Mouse (Mus musculus) kidney, postnatal 36 days (tissue): ENCODE results near the gene Abcc3.
"Not testable (repeated sequence)": the region's sequence is repeated elsewhere in the genome, so short reads cannot be mapped to it uniquely, and the experiment has no call there.

Experiments used
- DNase-seq, 2 experiments: peaks; one replicate each; pipeline ENCODE4 v3.0.0; 2021 to 2022; ENCODE audit warnings: mixed read lengths in 2 of 2

Gene Abcc3

DNA sequence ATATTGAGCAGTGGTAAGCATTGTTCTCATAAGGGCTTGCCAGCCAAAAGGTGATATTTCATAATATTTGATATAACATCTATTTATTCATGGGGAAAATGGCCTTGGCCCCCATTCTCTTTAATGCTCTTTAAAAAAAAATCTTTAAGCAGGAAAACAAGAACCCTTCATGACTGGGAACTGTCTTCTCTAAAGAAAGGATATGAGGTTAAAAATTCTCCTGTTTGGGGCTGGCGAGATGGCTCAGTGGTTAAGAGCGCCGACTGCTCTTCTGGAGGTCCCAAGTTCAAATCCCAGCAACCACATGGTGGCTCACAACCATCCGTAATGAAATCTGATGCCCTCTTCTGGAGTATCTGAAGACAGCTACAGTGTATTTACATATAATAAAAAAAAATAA, 9.2 kb upstream of the Abcc3 start:
- DNase-seq = not testable (repeated sequence)

DNA sequence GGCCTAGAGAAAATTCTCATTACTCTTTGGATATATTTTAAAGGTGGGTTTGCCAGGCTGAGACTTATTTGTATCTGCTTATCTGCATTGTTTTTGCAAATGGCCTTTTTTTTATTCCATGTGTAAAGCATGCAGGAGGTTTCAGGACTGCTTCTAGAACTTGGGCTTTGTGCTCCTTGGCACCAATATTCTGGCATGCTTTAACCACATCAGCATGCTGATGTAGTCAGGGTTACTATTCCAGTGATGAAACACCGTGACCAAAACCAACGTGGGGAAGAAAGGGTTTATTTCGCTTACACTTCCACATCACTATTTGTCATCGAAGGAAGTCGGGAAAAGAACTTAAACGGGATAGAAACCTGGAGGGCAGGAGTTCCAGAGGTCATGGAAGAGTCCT, 8.2 kb upstream of the Abcc3 start:
- DNase-seq = no peak

DNA sequence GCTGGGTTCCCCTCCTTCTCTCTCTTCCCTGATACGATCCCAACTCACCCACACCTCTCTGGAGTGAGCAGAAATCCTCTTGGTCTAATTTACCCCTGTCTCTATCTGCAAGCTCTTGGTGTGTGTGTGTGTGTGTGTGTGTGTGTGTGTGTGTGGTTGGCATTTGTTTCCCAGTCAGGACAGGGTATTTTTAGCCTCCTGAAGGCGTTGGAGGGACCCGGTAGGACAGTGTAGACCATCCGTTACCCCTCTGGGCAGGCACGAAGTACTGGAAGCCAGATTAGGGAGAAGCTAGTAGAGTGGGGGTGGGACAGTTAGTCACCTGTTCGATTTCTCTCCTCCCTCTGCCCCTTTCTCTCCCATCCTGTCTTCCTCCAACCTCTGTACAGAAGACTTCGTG, 1.3 kb upstream of the Abcc3 start:
- DNase-seq = no peak

DNA sequence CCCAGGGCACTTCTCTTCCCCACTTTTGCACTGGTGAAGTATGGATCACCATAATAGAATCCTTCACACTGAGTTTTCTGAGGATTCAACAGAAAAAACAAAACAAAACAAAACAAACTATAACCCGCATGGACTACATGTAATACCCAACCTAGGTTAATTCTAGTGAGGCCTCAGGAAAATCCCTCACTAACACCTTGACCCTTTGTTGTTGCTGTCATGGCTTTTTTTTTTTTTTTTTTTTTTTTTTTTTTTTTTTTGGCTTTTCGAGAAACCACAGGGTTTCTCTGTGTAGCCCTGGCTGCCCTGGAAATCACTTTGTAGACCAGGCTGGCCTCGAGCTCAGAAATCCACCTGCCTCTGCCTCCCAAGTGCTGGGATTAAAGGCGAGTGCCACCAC, 693 bp upstream of the Abcc3 start:
- DNase-seq = not testable (repeated sequence)

DNA sequence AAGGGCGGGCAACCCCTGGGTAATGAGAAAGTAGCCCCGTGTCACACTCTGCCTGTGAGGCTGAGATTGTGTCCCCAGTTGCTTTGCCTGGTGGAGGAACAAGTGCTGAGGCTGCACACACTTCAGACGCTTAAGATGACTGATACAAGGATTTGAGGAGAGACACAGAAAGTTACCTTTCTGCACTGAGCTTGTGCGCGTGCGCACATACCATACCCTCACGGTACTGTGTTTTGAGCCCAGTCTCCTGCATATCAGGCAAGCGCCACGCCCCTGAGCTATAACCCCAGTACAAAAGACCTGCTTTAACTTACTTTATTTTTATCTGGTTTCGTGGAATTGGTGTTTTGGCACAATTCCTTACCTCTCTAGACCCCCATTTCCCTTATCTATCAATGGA, 1.1 kb downstream of the Abcc3 start:
- no peak for DNase-seq

DNA sequence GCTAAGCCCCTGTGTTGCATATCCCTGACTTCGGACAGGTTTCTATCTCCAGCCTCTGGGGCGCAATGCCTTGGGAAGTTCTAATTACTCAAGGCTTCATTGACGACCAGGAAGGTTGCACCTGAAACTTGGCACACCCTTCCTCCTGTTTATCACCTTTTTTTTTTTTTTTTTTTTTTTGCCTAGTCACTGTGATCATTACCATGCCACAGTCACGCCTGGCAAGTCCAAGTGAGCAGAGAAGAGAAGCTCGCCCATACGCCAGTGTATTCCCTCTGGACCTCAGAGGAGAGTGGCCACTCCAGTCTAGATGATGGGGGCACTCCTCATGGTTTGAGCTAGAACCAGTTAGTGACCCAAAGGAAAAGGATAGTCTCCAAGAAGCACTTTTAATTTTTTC, 2.0 kb downstream of the Abcc3 start:
- no peak for DNase-seq

DNA sequence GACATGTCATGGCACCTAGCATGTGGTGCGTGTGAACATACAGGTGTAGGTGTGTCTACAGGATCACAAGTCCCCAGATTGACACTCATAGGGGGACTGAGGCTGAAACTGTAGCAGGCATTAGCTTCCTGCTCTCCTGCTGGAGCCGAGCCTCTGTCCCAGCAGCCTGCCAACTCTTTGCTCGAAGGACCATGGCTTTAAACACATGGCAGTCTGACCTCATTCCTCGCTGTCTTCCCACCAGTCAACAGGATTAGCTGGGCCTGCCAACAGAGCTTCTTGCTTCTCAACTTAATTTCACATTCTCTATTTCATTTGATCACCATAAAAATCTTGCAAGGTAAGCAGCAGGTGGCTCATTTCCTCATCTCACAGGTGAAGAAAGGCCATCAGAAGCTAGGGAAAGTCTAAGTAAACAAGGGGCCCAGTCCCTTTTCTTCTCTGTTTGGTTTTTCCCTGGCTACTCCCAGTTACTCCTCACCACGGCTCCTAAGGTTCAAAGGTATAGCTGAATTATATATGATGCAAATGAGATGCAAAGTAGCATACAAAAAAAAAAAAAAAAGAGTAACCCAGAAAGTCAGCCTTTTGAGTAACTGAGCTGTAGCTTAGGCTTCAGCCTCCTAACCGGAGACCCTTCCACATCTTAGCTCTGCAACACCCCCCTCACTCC, 2.9 kb downstream of the Abcc3 start:
- DNase-seq = no peak

DNA sequence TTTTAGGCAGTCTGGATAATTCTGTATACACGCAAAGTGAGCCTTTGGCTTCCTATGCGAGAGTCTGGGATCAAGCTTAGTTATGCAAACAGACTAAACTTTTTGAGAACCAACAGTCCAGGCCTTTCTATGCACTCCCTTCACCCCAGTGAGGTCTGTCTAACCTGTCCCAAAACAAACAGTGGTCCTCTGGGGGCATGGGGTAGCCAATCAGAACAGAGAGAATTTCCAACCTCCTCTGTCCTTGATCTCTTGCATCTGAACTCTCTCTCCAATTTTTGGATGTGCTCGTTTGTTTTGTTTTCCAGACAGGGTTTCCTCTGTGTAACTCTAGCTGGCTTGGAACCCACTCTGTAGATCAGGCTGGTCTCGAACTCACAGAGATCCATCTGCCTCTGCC, 3.8 kb downstream of the Abcc3 start:
- no peak for DNase-seq

DNA sequence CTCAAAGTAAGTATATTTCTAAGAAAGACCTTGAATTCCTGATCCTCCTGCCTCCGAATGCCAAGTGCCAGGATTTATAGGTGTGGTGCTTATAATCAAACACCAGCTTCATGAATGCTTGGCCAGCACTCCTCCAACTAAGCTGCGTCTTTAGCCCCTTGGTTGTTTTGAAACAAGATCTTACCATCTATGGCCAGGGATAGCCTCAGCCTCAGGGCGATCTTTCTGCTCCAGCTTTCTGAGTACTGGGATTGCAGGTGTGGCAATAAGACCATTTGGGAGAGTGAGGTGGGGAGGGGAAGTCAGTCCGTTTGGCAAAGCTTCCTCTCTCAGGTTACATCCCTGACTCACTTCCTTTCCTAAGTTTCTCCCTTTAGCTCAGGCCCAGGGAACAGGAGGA, 5.0 kb downstream of the Abcc3 start:
- no peak for DNase-seq

DNA sequence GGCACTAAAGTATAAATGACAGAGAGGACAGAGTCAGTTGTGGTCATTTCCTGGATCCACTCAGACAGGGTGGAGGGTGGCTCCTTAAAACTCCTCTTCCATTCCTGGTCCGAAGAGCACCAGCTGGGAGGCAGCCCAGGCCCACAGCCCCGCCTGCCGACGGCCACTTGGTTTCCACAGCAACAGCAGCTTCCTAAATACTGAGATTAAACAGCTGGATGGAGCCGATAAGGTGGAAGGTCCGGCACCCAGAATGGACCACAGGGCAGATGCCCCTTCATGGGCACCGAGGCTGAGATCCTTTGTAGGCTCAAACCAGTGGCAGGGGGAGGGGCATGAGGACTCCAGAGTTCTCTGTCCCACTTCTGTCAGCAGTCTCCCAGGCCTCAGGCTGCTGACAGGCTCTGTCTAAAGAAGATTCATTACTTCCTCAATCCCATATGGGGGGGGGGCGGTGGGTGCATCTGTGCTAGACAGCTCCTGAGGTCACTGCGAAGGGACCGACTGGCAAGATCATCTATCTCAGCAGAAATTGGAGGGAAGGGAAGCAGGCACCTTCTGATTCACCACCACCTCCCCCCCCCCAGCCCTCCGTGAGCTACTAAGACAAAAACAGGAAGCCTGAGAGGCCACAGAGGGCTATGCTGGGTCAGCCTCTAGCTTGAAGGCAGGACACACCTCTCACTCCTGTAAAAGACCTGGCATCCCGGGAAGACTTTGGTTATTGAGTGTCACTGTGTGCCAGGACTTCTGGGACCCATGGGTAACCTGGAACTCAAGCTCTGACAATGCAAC, 6.6 kb downstream of the Abcc3 start:
- DNase-seq = peak; percentile 69 to 71

DNA sequence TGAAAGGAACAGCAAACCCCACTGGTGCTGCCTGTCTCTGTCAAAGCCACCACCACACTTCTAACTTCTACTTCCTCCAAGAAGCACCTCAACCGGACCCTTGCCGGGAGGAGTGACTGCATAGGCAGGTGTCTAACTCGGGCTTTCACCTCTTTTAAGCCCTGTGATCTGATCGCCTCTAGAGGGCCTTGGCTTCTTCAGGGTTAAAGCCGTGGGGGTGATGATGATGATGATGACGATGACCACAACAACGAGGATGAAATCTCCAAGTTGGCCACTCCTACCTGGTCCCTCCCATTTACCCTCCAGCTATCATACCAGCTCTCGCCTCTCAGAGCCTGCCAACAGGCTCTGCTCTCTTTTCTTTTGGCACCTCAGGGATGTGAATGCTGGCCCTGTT, 13.1 kb downstream of the Abcc3 start:
- no peak for DNase-seq

DNA sequence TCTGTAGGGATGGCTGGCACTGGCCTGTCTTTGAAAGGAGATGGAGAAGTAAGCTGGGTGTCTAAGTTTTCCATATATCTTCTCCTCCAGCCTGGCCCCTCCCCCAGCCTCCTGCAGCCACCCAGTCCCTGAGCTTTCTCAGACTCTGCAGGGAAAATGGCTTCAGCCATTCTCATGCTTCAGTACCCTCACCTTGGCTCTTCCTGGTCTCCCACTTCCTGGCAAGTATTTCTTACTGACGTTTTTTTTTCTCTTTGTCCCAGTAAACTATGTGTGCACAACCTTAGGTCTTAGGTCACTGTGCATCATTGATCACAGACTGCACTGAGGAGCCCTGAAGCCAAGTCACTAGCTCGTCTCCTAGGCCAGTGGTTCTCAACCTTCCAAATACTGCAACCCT, 13.7 kb downstream of the Abcc3 start:
- peak; percentile 55 to 58 for DNase-seq

DNA sequence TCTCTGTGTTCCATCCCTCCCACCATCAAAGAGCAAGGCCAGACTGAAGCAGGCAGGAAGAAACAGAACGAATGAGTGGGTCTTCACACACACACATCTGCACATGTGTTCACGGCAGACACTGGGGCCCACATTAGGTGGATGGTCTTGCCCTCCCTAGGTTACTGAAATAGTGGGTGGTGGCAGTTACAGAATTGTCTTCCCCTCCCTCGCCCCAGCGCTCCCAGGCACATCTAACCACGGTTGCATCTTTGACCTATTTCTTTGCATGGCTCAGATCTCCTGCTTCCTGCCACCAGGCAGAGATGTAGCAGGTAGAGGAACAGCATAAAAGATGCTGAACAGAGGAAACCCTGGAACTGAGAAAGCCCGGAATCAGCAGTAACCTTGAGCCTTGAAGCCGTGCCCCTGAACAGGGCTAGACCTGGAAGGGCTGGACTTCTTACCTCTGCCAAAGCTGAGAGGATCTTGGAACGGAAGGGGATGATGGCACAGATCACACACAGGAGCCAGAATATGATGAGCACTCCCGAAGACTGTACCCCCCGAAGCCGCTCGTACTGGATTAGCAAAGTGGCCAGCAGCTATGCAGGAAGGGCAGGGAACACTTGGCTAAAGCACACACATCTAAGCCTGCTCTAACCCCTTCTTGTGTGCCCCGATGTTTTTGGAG, 18.4 kb downstream of the Abcc3 start:
- no peak for DNase-seq

DNA sequence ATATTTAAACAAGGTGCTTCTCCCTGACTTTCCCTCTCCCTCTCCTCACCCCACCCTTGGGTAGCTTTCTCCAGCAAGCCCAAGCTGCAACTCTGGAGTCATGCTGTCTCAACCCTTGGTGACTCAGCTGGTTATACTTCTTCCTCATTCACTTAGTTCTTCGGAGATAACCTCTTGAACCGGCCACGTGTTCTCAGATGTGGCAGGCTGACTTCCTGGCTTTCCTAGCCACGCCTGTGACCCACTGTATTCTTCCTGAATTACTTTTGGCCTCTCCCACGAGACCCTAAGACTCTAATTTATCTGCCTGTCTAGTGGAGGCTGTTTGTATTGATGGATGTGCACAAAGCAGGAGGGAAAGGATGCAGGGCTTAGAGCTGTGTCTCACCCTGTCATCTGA, 22.0 kb downstream of the Abcc3 start:
- peak in 1 of 2 experiments; percentile 14 for DNase-seq

DNA sequence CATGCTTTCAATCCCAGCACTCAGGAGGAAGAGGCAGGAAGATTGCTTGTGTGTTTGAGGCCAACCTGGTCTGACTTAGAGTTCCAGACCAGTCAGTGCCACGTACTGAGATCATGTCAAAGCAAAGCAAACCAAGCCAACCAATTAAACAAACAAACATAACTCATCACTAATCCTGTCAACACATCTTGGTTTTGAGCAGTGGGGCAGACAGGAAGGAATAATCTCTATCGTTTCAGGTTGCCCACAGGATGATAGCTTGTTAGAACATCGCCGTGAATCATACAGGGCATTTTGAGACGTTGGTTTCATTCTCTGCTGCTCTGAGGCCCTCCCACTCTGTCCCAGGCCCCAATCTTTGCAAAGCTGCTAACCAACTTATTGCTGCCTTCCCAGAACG, 22.8 kb downstream of the Abcc3 start:
- DNase-seq = no peak

DNA sequence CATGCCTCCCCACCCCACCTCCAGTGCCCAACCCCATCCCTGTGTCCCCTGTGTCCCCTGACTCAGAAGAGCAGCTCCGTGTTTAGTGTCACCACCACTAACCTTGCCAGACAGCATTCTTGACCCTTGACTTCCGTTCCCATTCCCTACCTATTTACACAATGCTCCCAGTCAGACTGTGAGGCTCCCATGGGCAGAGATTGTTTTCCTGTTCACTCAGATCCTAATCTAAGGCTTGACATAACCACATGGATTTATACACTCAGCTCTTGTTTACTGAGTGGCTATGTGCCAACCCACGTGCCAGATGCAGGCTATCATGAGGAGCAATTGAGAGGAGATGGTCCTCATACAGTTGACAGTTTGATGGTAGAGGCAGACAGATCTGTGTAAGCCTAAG, 27.5 kb downstream of the Abcc3 start:
- peak in 1 of 2 experiments; percentile 17 for DNase-seq

DNA sequence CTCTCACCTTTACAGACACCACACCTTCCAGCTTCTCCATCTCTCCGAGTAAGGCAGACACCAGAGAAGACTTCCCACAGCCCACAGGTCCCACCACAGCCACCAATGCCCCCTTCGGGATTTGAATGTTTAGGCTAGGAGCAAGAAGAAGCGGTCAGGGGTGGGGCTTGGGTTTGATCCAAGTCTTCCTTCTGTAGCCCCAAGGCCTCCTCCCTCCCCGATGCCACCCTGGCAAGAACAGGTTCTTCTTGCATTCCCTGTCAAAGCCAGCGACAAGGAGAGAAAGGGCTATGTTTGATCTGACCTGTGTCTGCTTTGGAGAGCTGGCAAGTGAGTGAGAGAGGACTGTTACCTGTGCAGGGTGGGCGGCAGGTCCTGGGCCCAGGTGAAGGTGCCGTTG, 29.1 kb downstream of the Abcc3 start:
- DNase-seq = peak in 1 of 2 experiments; percentile 17

DNA sequence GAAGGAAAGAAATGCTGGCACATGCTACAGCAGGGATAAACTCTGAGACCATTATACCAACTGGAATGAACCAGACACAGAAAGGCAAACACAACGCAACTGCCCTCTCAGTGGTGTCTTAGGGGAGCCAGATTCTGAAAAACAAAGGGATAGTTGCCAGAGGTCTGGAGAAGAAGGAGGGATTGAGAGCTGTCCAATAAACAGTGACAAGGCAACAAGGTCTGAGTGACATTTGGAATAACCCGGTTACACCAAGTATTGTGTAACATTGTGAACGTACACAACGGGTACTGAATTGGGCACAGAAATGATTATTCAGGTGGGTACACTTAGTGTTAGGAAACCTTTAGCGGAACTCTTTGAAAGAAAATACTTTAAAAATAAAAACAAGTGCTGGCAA, 30.7 kb downstream of the Abcc3 start:
- DNase-seq = no peak

DNA sequence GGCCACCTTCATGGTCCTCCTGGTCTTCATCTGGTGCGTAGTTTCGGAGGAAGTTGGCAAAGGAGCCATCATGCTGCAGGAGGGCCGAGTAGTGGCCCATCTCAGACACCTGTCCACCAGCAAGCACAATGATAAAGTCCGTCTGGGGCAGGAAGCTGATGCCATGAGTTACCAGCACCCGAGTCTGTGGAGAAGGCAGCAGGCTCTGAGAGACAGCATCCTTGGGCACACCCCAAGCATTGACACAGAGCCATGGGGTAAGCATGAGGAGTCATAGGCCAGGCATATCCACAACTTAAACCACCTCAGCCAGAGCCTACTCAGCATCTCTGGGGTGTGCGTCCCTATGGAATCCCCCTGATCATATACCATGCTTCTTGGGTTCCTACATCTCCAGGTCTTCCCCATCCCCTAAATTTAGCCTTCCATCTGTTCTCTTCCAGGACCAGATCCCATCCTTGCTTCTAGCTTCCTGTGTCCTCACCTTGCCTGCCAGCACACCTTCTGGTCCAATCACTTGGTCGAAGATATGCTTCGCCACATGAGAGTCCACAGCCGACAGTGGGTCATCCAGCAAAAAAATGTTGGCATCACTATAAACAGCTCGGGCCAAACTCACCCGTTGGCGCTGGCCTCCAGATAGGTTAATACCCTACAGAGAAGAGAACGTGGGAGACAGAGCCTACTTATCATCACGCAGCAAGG, 31.5 kb downstream of the Abcc3 start:
- no peak for DNase-seq

DNA sequence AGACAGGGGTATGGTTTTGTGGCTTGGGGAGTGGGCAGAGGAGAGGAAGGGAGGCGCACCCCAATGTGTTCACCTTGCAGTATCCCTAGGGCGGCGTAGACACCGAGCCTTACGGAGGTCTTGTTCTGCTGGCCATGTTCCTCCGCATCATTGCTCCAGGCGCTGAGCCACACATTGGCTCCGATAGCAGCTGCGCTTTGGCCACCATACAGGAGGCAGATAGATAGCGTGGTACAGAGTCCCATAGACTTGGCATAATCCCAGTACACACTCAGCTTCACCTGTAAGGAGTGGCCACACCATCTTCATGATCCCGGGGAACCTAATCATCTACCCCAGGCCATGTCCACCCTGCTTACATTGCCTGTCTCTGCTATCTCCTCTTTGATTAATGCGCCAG, 33.6 kb downstream of the Abcc3 start:
- DNase-seq = no peak

DNA sequence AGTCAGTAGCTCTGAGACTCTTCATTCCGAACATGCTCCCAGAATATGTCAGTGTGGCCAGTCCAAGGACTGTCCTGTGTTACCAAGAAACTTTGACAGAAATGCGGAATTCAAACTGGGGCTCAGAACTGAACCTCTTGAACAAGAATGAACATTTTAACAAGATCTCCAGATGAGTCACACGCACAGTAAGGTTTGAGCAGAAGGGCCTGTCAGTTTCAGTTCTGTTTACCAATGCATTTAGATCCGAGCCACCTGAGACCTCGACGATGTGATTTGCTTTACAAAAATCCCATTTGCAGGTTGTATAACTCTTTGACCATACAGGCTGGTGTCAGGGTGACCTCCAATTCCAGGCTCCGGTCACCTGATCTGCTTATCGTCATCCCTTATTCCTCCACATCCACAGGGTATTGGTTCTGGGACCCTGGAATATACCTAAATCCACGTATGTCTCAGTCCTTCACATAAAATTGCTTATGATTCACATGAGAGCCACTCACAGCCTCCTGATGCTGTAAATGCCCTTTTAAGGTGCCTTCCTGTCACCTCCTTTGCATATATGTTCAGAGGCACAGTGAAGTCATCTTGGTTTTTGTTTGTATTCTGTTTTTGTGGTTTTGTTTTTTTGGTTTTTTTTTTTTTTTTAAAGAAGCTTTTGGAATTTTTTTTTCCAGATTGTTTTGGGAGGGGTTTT, 37.1 kb downstream of the Abcc3 start:
- DNase-seq = no peak

DNA sequence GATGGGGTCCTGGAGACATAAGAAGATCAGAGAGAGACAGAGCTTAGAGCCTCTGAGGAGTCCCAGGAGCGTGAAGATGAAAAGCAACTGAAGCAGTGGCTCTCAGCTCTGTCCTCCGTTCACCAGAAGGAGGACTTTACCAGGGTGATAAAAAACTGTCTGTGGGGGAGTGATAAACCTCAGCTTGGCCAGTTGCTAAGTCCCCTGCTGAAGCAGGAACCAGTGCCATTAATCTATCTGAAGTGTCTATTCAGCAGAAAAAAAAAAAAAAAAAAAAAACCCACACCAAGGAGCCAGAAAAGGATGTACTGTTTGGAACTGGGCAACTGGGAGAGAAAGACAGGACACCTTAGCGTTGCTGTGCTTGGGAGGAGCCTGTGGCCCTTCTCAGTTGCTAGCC, 41.7 kb downstream of the Abcc3 start:
- DNase-seq = no peak

DNA sequence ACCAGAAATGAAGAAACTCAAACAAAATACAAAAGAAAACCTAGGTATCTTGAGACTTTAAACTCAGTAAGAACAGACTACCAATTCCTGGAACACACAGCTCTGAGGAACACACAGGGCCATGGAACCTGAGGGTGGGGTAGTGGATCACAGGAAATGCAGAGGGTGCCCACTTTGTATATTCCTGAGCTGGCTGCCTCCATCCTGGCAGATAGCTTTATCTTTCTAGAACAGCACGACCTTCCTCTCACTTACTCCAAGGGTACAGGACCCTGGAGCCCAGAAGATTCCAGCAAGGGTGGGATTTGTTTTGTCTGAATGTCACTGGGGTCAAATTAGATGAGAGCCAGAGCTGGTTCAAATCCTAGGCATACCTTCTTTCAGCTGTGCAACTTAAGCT, 42.5 kb downstream of the Abcc3 start:
- no peak for DNase-seq
